Comparison of ENCODE assay signal across 10 mouse cellular contexts in the genomic region with DNA sequence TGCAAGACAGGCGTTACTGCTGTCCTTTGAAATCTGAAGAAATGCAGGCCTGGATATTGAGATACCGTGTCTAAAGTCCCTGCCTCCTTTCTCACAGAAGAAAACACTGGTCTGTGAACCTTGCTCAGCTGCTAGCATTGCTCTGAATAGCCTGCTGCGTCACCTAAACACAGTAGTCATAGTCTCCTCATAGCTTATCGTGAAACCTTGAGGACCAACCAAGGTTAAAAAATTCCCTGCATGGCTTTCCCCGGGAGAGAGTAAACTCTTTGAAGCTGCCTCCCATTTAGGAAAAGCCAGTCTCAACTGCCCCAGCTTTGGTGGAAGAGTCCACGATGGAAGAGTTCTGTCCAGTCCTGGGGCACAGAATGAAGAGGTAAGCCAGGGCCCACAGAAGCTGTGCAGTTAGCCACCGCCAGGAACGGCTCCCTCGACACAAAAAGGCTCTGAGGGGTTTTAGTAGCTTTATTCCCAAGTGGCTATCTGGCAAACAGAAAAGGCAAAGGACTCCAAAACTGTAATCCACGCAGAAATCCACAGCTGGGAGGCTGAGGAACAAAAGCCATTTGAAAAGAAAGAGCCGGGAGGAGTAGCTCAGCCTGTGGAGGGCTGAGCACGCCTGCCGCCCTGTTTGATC.
DNase-seq lines count a peak whose midpoint lies in the region; ATAC-seq lines count a peak whose summit lies in the region.
"Had no signal": no experiment of that assay in that cellular context is flagged by ENCODE, and none has a peak within 500 bp of the region (broad histone marks: within the 10 kb centered on the region; RNA-seq: fewer than 3 reads in every experiment).

No protein-coding gene starts in this region.

- WGBS in kidney, embryonic 16.5 days = 46% methylated on average over 13 of the region's 13 CpGs
- WGBS in forebrain, embryonic 15.5 days = 18% methylated on average over 13 of the region's 13 CpGs
- 12% methylated on average over 13 of the region's 13 CpGs for whole genome bisulfite sequencing in midbrain, embryonic 16.5 days

- ATAC-seq in kidney, embryonic 16.5 days (ENCODE audit: low FRiP score, low TSS enrichment) = no peak
- no peak for ATAC-seq in forebrain, embryonic 15.5 days (replicated peaks)
- ATAC-seq in midbrain, embryonic 16.5 days = peak; percentile 37; the same call in 1 of the 2 replicates

- no peaks in the 10 kb centered on the region for H3K27me3 ChIP-seq in kidney, embryonic 16.5 days (ENCODE audit: insufficient read depth, low read length)
- H3K27me3 ChIP-seq in forebrain, embryonic 15.5 days = no peaks in the 10 kb centered on the region
- no peaks in the 10 kb centered on the region for H3K27me3 ChIP-seq in midbrain, embryonic 16.5 days (ENCODE audit: control insufficient read depth, insufficient read depth, low read depth, low read length)

- H3K36me3 ChIP-seq in kidney, embryonic 16.5 days (ENCODE audit: insufficient read depth, low read length) = no peaks in the 10 kb centered on the region
- no peaks in the 10 kb centered on the region for H3K36me3 ChIP-seq in forebrain, embryonic 15.5 days
- H3K36me3 ChIP-seq in midbrain, embryonic 16.5 days (ENCODE audit: control insufficient read depth, insufficient read depth, low read length) = no peaks in the 10 kb centered on the region

- H3K9me3 ChIP-seq in kidney, embryonic 16.5 days (ENCODE audit: low read length) = no peaks in the 10 kb centered on the region
- no peaks in the 10 kb centered on the region for H3K9me3 ChIP-seq in forebrain, embryonic 15.5 days
- H3K9me3 ChIP-seq in midbrain, embryonic 16.5 days (replicated peaks; ENCODE audit: control insufficient read depth, low read length, poor library complexity, severe bottlenecking) = no peaks in the 10 kb centered on the region

- 0 out of 2 replicates have a peak overlapping the region, but pooled peaks have one; percentile 4 for H3K9ac ChIP-seq in kidney, embryonic 16.5 days (replicated peaks; ENCODE audit: low read length)
- no peak overlapping the region for H3K9ac ChIP-seq in forebrain, embryonic 15.5 days (replicated peaks)
- no peak overlapping the region; the same call in 1 of the 2 replicates for H3K9ac ChIP-seq in midbrain, embryonic 16.5 days (ENCODE audit: low read depth, low read length)

- H3K4me2 ChIP-seq in kidney, embryonic 16.5 days (replicated peaks; ENCODE audit: low read depth, low read length) = peak overlapping the region; percentile 43
- H3K4me2 ChIP-seq in forebrain, embryonic 15.5 days (replicated peaks) = 0 out of 2 replicates have a peak overlapping the region, but pooled peaks have one; percentile 18
- peak overlapping the region; percentile 29 for H3K4me2 ChIP-seq in midbrain, embryonic 16.5 days (ENCODE audit: low read length)

- DNase-seq in embryo, embryonic 10.5 days (ENCODE audit: low spot score) = peak; percentile 23
- no peak for DNase-seq in embryo, embryonic 10 days (ENCODE audit: low spot score)
- no peak for DNase-seq in kidney, postnatal 14 days
- DNase-seq in B cell, adult 2 months = no peak
- DNase-seq in right cerebral cortex, postnatal 25 days = no peak
- DNase-seq: cerebellum, adult 11 months; kidney, adult 2 months had no signal

- no peak overlapping the region for H3K27ac ChIP-seq in kidney, embryonic 16.5 days (ENCODE audit: low read length)
- peak overlapping the region; percentile 31; the same call in 1 of the 2 replicates for H3K27ac ChIP-seq in forebrain, embryonic 15.5 days (replicated peaks)
- 0 out of 2 replicates have a peak overlapping the region, but pooled peaks have one; percentile 10 for H3K27ac ChIP-seq in midbrain, embryonic 16.5 days (ENCODE audit: low read length)

- no peak overlapping the region for H3K4me3 ChIP-seq in kidney, embryonic 16.5 days (ENCODE audit: low read length)
- H3K4me3 ChIP-seq in forebrain, embryonic 15.5 days = no peak overlapping the region
- no peak overlapping the region for H3K4me3 ChIP-seq in midbrain, embryonic 16.5 days (ENCODE audit: low read depth, low read length)

- H3K4me1 ChIP-seq in kidney, embryonic 16.5 days (ENCODE audit: insufficient read depth, low read length) = peaks cover 12% of the 10 kb centered on the region
- H3K4me1 ChIP-seq in forebrain, embryonic 15.5 days = peaks cover 15% of the 10 kb centered on the region
- peaks cover 15% of the 10 kb centered on the region for H3K4me1 ChIP-seq in midbrain, embryonic 16.5 days (ENCODE audit: control insufficient read depth, insufficient read depth, low read length)
